In the genomic region with DNA sequence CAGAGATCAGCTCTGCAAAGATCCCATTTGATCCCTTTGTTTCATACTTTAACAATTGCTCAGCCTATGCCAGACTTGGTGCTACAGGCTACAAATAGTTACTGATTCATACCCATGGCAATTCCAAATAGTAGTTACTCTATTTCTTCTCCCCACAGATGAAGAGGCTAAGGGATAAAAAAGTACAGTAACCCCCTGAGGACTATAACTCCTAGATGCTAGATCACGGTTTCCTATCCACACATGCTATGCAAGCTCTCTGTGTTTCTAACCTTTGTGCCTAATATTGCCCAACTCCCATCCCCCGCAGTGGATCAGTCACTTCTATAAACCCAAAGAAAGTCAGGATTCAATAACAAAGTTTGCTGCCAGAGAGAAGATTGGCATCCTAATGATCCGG, we compare ENCODE assay signal across 15 mouse cellular contexts.
"Had no signal": no experiment of that assay in that cellular context is flagged by ENCODE, and none has a peak within 500 bp of the region (broad histone marks: within the 10 kb centered on the region; RNA-seq: fewer than 3 reads in every experiment).

No protein-coding gene starts in this region.

- DNase-seq: gastrocnemius, adult 2 months; gastrocnemius, postnatal 10 days; gastrocnemius, postnatal 25 days; heart, adult 11 months; heart, adult 2 months; heart, postnatal 14 days; heart, postnatal 36 days; kidney, adult 11 months; kidney, adult 2 months; kidney, adult 9 months; kidney, postnatal 14 days; kidney, postnatal 36 days; layer of hippocampus, postnatal 36 days; liver; liver, embryonic 13.5 days had no signal
